Mouse (Mus musculus) cerebellum, postnatal 25 days (tissue): ENCODE measurements around the gene Ndst2.

Experiments used
- DNase-seq, 2 experiments: peaks; one replicate each; pipeline ENCODE4 v3.0.0; 2021; ENCODE audit warnings: mixed read lengths in 2 of 2

Ndst2 gene

GRCm38 (mm10) chr14:20733952-20734774 is at the start of gene Ndst2:
Gene Ndst2, minus strand, starts transcription at chr14:20734562.
- peak; percentile 93 to 95 for DNase-seq

- DNase-seq, result no peak
Measured at GRCm38 (mm10) chr14:20783526-20783925, 49.2 kb upstream of the Ndst2 start.

- no peak for DNase-seq
Measured at GRCm38 (mm10) chr14:20782860-20783259, 48.5 kb upstream of the Ndst2 start.

GRCm38 (mm10) chr14:20780217-20780616 is 45.9 kb upstream of the Ndst2 start:
- no peak for DNase-seq

GRCm38 (mm10) chr14:20778496-20778895 is 44.1 kb upstream of the Ndst2 start:
- no peak for DNase-seq

- DNase-seq, result no peak
Measured at GRCm38 (mm10) chr14:20775661-20776060, 41.3 kb upstream of the Ndst2 start.

GRCm38 (mm10) chr14:20773410-20773809 is 39.0 kb upstream of the Ndst2 start:
- DNase-seq, result peak in 1 of 2 experiments; percentile 54

GRCm38 (mm10) chr14:20772808-20773207 is 38.4 kb upstream of the Ndst2 start:
- no peak for DNase-seq

GRCm38 (mm10) chr14:20771941-20772340 is 37.6 kb upstream of the Ndst2 start:
- DNase-seq, result no peak

GRCm38 (mm10) chr14:20768581-20768980 is 34.2 kb upstream of the Ndst2 start:
- DNase-seq, result no peak

- DNase-seq, result no peak
Measured at GRCm38 (mm10) chr14:20767936-20768335, 33.6 kb upstream of the Ndst2 start.

- DNase-seq, result peak; percentile 90 to 94
Measured at GRCm38 (mm10) chr14:20765642-20766258, 31.4 kb upstream of the Ndst2 start.

- DNase-seq, result no peak
Measured at GRCm38 (mm10) chr14:20764942-20765341, 30.6 kb upstream of the Ndst2 start.

GRCm38 (mm10) chr14:20758768-20759435 is 24.5 kb upstream of the Ndst2 start:
- DNase-seq, result no peak

GRCm38 (mm10) chr14:20757370-20757907 is 23.1 kb upstream of the Ndst2 start:
- peak; percentile 93 to 95 for DNase-seq

GRCm38 (mm10) chr14:20753792-20754191 is 19.4 kb upstream of the Ndst2 start:
- DNase-seq, result no peak

GRCm38 (mm10) chr14:20750503-20750902 is 16.1 kb upstream of the Ndst2 start:
- no peak for DNase-seq

- no peak for DNase-seq
Measured at GRCm38 (mm10) chr14:20749494-20750051, 15.2 kb upstream of the Ndst2 start.

- no peak for DNase-seq
Measured at GRCm38 (mm10) chr14:20748388-20748787, 14.0 kb upstream of the Ndst2 start.

GRCm38 (mm10) chr14:20746935-20747334 is 12.6 kb upstream of the Ndst2 start:
- no peak for DNase-seq

GRCm38 (mm10) chr14:20743614-20744013 is 9.3 kb upstream of the Ndst2 start:
- peak in 1 of 2 experiments; percentile 8 for DNase-seq

GRCm38 (mm10) chr14:20741301-20741700 is 6.9 kb upstream of the Ndst2 start:
- DNase-seq, result no peak

- no peak for DNase-seq
Measured at GRCm38 (mm10) chr14:20738511-20738910, 4.1 kb upstream of the Ndst2 start.
